Mouse (Mus musculus) thymus, adult 2 months (tissue): Measurements from ENCODE around the gene Dnaja4. TPM values are rescaled to one million over a fixed set of nuclear protein-coding genes. Genes with fewer than 3 reads are reported as not detected.

Experiments
- DNase-seq: peaks from one replicate; pipeline ENCODE4 v3.0.0; 2021
- H3K27ac ChIP-seq: fragments of 200-500 bp; 2 replicates; pipeline ENCODE4 v1.5.1; 2012; ENCODE audit warnings: low read length, control low read depth; ENCODE audit not compliant: control insufficient read depth, insufficient read depth
- H3K27me3 ChIP-seq: fragments of 200-500 bp; 2 replicates; pipeline ENCODE4 v1.6.1; 2012; ENCODE audit warnings: mild to moderate bottlenecking, low read length, moderate library complexity, mixed read lengths; ENCODE audit not compliant: control insufficient read depth, insufficient read depth
- H3K36me3 ChIP-seq: fragments of 200-500 bp; 2 replicates; pipeline ENCODE4 v1.6.1; 2012; ENCODE audit warnings: mild to moderate bottlenecking, low read length, moderate library complexity; ENCODE audit not compliant: control insufficient read depth, insufficient read depth
- H3K4me1 ChIP-seq: fragments of 200-500 bp; replicated peaks from 2 replicates; pipeline ENCODE4 v1.6.1; 2012; ENCODE audit warnings: low read length; ENCODE audit not compliant: control insufficient read depth, insufficient read depth
- H3K4me3 ChIP-seq: fragments of 200-500 bp; 2 replicates; pipeline ENCODE4 v1.5.1; 2012; ENCODE audit warnings: mild to moderate bottlenecking, low read length, control low read depth, moderate library complexity; ENCODE audit not compliant: control insufficient read depth, insufficient read depth
- CTCF ChIP-seq: fragments of 200-500 bp; IDR thresholded peaks from 2 replicates; pipeline ENCODE4 v1.5.1; 2012; ENCODE audit warnings: mild to moderate bottlenecking, control low read depth, low read length, moderate library complexity, borderline replicate concordance; ENCODE audit not compliant: control insufficient read depth, poor library complexity, insufficient read depth; ENCODE audit errors: extremely low read depth
- POLR2A ChIP-seq: fragments of 200-500 bp; IDR thresholded peaks from 2 replicates; pipeline ENCODE4 v1.6.1; 2012; ENCODE audit warnings: mild to moderate bottlenecking, low read length, control low read depth, moderate library complexity; ENCODE audit not compliant: control insufficient read depth, poor library complexity, insufficient read depth; ENCODE audit errors: extremely low read depth
- WGBS: fragments of 180-500 bp; shearing (Covaris S2); methylation state at CpG from one replicate; pipeline ENCODE4 v1.1.7; 2018; 5-methylcytosine and 5-hydroxymethylcytosine counted together
- polyA plus RNA-seq: library from polyadenylated mRNA; depleted of rRNA; stranded (reverse); fragments of >200 nt; gene quantifications from 2 replicates; pipeline ENCODE4 v1.2.3, GENCODE M21; 2012

Dnaja4 gene
- polyA plus RNA-seq, 1 experiment, result 4.5 TPM

- peaks cover 9% of the 10 kb centered on the region; the same call in 1 of the 2 replicates for H3K4me1 ChIP-seq
- peaks cover 19% of the 10 kb centered on the region for H3K27me3 ChIP-seq
- whole genome bisulfite sequencing, result 2% methylated on average over 92 of the region's 92 CpGs
- TF ChIP-seq POLR2A (no peak), CTCF (no peak)
- no peak overlapping the region for H3K27ac ChIP-seq
- H3K4me3 ChIP-seq, result peak overlapping the region; percentile 53
- peak; percentile 21 for DNase-seq
- no peaks in the 10 kb centered on the region for H3K36me3 ChIP-seq
These were observed 886 bp downstream of the Dnaja4 start for GRCm38 (mm10) chr9:54699345-54700173.

DNA sequence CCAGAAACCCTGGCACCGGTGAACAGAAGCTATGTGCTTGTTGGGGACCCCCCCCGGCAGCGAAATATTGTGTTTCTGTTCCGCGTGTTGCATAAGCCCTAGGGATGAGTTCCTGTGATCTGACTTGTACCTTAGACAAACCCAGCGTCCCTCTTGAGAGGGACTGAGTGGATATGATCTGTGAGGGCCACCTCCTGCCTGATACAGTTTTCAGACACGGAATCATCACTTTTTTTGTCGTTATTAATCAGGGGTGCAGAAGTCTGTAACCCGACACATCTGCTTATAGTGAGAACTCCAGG, 1.5 kb downstream of the Dnaja4 start:
- no peak for DNase-seq
- Histone ChIP-seq H3K4me1 (peaks cover 9% of the 10 kb centered on the region; the same call in 1 of the 2 replicates), H3K36me3 (no peaks in the 10 kb centered on the region), H3K27me3 (peaks cover 19% of the 10 kb centered on the region), H3K27ac (no peak overlapping the region), H3K4me3 (peak overlapping the region; percentile 53)
- TF ChIP-seq POLR2A, result no peak
- no peak for TF ChIP-seq CTCF
- WGBS, result 33% methylated on average over 9 of the region's 9 CpGs

DNA sequence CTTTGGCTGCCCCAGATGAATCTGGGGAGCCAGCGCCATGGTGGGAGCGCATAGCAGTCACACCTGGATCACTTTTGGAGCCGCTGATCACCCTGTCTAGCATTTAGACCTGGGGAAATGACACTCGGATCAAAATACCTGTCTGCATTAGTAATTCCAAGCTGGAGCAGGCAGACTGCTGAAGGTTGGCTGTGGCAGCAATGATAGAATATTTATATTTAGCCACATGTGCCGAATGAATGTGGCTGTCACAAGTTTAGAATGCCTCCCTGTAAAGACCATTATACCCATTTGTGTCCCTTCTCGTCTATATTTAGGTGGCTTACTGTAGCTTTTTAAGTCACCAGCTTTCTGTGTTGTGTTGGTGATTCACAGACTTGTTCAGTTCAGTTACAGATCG, 2.1 kb downstream of the Dnaja4 start:
- no peak for TF ChIP-seq CTCF
- TF ChIP-seq POLR2A, result no peak
- Histone ChIP-seq H3K27me3 (peaks cover 19% of the 10 kb centered on the region), H3K27ac (no peak overlapping the region), H3K4me1 (peaks cover 9% of the 10 kb centered on the region; the same call in 1 of the 2 replicates), H3K4me3 (no peak overlapping the region), H3K36me3 (no peaks in the 10 kb centered on the region)
- WGBS, result 93% methylated on average over 7 of the region's 7 CpGs
- DNase-seq, result no peak

GRCm38 (mm10) chr9:54702581-54702980, 3.9 kb downstream of the Dnaja4 start:
- Histone ChIP-seq H3K27me3 (peaks cover 17% of the 10 kb centered on the region), H3K36me3 (no peaks in the 10 kb centered on the region), H3K4me1 (peaks cover 9% of the 10 kb centered on the region; the same call in 1 of the 2 replicates), H3K27ac (no peak overlapping the region), H3K4me3 (no peak overlapping the region)
- no peak for TF ChIP-seq POLR2A
- TF ChIP-seq CTCF, result no peak
- DNase-seq, result no peak
- 95% methylated on average over 2 of the region's 2 CpGs for WGBS

DNA sequence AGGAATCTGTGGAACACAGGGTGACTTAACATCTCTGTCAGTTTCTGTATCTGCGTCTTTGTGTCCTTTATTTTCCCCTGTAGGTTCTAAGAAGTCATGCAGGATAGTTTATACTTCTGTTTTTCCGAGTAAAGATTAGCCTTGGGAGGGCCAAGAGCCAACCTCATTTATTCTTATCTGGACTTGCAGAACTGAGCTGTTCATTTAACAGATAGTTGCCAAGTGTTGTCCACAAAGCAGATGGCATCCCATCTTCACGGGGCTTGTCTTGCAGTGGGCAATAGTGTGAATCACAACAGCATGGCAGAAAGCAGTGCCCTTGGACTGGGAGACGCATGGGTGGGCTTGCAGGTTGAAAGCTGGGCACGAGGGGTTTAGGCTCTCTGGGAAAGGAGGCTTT, 5.7 kb downstream of the Dnaja4 start:
- WGBS, result 85% methylated on average over 5 of the region's 5 CpGs
- no peak for DNase-seq
- Histone ChIP-seq H3K4me3 (no peak overlapping the region), H3K27ac (no peak overlapping the region), H3K4me1 (peaks cover 3% of the 10 kb centered on the region; the same call in 1 of the 2 replicates), H3K36me3 (no peaks in the 10 kb centered on the region), H3K27me3 (peaks cover 11% of the 10 kb centered on the region)
- no peak for TF ChIP-seq CTCF
- no peak for TF ChIP-seq POLR2A

GRCm38 (mm10) chr9:54705561-54705960, 6.9 kb downstream of the Dnaja4 start:
- no peak overlapping the region for H3K4me3 ChIP-seq
- H3K27ac ChIP-seq, result no peak overlapping the region
- H3K27me3 ChIP-seq, result peaks cover 2% of the 10 kb centered on the region; the same call in 1 of the 2 replicates
- no peaks in the 10 kb centered on the region for H3K36me3 ChIP-seq
- H3K4me1 ChIP-seq, result no peaks in the 10 kb centered on the region
- DNase-seq, result no peak
- TF ChIP-seq CTCF (no peak), POLR2A (no peak)
- WGBS, result 44% methylated on average over 1 of the region's 1 CpGs
